Mouse (Mus musculus): Measurements from ENCODE around the gene Nqo1.

GRCm38 (mm10) chr8:107389557-107389956 lies 13.4 kb downstream of the Nqo1 start:
- TF ChIP-seq SMC3 (IDR thresholded peaks at IDR 0.05; ENCODE audit: low read depth, low read length) (no peak), ZNF384 (IDR thresholded peaks at IDR 0.05; ENCODE audit: low read depth, low read length) (no peak), PAX5 (IDR thresholded peaks at IDR 0.05; ENCODE audit: low read length) (no peak), CTCF (conservative IDR thresholded peaks at IDR 0.05 in 1 of 2, IDR thresholded peaks at IDR 0.05 in 1 of 2; ENCODE audit: low read depth in 2 of 2, low read length in 2 of 2) (no peak), JUND (conservative IDR thresholded peaks at IDR 0.05; ENCODE audit: low read depth, low read length) (no peak), E2F4 (IDR thresholded peaks at IDR 0.05; ENCODE audit: insufficient replicate concordance, low read depth, low read length) (no peak), HCFC1 (IDR thresholded peaks at IDR 0.05; ENCODE audit: low read depth, low read length) (no peak), EP300 (IDR thresholded peaks at IDR 0.05; ENCODE audit: low read length) (no peak), POLR2A (IDR thresholded peaks at IDR 0.05; ENCODE audit: low read depth, low read length) (no peak), NELFE (IDR thresholded peaks at IDR 0.05; ENCODE audit: low read depth, low read length) (no peak), MEF2A (IDR thresholded peaks at IDR 0.05; ENCODE audit: borderline replicate concordance, low read depth, low read length) (no peak)

Measured in CH12.LX (cell line).